Mouse (Mus musculus) cerebellum, adult 8-10 months (tissue): Measurements from ENCODE around the gene Tmem102.

Experiments used
- DNase-seq: peaks from one replicate; pipeline ENCODE4 v3.0.0; 2022

Tmem102 gene

DNA sequence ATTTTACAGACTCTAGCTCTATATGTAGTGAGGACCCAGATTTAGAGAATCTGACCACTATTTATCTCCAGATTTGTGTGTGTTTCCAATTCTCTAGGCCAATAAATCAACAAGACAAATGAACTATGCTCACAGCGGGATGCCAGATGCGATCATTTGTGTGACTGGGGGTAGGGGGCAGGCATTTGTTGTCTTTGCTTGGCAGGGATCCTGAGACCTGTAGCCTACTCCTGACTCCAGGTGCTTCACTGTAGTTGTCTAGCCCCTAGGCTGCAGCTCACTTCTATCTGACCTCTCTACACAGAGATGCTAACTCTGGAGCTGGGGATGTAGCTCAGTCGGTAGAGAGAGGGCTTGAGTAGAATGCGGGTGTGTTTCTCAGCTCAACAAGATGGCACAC lies 23.6 kb downstream of the Tmem102 start:
- no peak for DNase-seq

DNA sequence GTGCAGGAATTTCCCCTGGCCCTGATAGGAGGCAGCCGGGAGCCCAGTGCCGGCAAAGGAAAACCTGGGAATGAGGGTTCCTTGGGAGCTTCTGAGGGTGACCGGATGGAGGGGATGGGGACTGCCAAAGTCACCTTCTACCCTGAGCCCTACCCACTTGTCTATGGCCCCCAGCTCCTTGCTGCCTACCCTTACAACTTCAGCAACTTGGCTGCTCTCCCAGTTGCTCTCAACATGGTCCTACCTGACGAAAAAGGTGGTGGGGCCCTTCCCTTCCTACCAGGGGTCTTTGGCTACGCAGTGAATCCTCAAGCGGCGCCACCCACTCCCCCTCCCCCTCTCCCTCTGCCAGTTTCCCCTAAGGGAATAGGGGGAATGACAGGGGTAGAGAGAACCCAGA lies 26.4 kb downstream of the Tmem102 start:
- no peak for DNase-seq

DNA sequence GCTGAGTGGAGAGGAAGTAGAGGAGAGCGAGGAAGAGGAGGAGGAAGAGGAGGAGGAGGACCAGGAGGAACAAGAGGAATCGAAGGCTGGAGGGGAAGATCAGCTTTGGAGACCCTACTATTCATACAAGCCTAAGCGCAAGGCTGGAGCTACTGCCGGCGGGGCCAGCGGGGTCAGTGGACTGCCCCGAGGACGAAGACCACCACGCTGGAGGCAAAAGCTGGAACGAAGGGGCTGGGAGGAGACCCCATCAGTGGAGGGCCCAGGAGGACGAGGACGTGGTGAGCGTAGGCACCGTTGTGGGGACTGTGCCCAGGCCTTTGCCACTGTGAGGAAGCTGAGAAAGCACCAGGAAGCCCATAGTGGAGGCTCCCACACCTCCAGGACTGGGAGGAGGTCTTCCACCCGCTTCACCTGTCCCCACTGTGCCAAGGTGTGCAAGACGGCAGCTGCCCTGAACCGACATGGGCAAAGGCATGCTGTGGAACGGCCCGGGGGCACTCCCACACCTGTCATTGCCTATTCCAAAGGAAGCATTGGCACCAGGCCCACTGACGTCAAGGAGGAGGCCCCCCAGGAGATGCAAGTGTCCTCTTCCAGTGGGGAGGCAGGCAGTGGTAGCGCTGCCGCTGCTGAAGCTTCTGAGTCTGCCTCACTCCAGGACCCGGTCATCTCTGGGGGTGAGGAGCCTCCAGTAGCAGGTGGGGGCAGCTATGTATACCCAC lies 27.0 kb downstream of the Tmem102 start:
- DNase-seq: no peak

DNA sequence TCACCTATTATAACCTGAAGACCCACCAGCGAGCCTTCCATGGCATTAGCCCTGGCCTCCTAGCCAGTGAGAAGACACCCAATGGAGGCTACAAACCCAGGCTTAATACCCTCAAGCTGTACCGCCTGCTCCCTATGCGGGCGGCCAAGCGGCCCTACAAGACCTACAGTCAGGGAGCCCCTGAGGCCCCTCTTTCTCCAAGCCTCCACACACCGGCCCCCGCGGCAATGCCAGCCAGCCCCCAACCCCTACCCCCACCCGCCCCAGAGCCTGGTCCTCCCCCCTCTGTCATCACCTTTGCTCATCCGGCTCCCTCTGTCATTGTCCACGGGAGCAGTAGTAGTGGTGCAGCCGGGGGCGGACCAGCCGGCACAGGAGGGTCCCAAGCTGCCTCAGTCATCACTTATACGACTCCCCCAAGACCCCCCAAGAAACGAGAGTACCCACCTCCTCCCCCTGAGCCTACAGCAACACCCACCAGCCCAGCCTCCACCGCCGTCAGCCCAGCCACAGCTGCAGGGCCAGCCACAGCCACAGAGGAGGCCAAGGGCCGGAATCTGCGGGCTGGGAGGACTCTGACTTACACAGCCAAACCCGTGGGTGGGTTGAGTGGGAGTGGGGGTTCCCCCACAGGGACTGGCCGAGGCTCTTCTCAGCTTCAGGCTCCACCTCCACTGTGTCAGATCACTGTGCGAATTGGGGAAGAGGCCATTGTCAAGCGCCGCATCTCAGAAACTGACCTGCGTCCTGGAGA lies 27.7 kb downstream of the Tmem102 start:
- no peak for DNase-seq

DNA sequence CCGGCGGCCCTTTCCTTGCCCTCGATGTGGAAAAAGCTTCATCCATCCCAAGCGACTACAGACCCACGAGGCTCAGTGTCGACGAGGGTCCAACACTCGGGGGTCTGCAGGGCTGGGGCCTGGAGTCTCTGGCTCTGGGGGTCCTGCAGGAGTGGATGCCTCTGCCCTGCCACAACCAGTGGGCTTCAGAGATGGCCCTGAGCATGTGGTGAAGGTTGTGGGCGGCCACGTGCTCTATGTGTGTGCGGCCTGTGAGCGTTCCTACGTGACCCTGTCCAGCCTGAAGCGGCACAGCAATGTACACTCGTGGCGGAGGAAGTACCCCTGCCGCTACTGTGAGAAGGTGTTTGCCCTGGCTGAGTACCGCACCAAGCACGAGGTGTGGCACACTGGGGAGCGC lies 28.9 kb downstream of the Tmem102 start:
- DNase-seq: no peak

DNA sequence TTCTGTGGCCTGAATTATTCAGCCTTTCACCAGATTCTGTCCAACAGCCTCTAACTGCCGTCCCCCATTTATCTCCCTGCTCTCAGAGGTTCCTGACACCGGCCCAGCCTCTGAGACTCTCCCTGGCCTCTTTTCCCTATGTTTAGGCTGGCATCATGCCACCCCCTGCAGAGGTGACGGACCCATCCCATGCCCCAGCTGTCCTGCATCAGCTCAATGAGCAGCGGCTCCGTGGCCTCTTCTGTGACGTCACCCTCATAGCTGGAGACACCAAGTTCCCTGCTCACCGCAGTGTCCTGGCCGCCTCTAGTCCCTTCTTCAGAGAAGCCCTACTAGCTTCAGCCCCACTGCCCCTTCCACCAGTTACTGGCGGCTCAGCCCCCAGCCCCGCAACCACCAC lies 29.7 kb downstream of the Tmem102 start:
- no peak for DNase-seq

DNA sequence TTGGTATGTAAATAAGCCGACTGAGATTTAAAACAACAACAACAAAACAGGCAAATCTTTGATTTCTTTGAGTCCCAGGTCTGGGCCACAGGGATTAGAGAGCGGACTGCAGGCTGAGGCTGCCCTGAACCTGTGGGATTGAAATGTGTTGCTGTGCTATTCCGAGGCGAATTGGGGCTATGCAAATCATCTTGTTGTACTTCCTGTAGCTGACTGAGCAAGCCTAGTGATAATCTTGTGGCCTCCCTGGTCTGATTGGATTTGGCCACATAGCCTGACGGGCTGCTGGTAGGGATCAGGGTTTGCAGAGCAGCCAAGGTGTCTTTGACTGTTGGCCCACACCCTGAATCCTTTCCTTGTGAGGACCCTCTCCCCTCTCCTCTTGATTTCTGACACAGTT lies 30.5 kb downstream of the Tmem102 start:
- DNase-seq: no peak

DNA sequence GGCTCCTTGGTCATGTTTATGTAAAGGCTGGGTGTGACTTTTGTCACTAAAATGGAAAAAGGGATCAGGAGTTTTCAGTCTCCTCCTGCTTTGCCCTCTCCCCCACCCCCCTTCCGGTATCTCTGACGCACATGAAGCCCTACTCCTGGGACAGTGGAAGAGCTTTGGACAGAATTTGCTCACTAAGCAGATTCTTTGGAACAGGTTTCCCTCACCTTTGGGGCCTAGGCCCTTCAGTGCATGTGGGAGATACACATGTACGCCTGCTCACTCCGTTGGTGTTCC lies 37.9 kb downstream of the Tmem102 start:
- no peak for DNase-seq

DNA sequence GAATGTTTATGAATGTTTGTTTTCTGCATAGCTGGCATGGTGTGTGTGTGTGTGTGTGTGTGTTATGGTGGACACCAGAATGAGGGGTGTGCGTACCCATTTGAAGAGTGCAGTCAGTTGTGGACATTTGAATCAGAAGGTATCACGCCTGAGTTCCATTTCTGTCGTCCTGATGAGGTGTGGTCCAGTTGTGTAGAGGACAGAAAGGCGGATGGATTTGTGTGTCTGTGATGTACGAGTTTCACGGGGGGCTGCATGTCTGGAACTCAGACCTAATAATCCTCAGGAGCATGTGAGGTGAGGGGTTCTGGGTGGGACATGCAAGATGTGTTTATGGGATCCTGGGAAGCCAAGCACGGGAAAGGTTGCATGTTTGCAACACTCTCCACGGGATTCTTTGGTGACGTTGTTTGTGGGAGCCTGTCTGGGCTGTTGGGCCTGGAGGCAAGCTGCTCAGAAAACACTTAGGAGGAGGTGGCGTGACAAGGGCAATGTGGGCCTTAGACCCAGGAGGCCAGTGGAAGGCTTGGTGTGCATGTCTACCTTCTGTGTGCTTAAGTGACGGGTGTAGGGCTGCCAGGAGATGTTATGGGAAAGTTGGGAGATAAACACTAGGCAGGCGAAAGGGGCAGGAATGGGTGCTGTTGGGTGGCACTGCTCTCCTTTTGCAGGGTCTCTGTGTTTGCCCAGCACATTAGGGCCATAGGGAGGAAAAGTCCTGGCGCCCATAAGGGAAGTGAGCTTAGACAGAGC lies 38.4 kb downstream of the Tmem102 start:
- DNase-seq: no peak

DNA sequence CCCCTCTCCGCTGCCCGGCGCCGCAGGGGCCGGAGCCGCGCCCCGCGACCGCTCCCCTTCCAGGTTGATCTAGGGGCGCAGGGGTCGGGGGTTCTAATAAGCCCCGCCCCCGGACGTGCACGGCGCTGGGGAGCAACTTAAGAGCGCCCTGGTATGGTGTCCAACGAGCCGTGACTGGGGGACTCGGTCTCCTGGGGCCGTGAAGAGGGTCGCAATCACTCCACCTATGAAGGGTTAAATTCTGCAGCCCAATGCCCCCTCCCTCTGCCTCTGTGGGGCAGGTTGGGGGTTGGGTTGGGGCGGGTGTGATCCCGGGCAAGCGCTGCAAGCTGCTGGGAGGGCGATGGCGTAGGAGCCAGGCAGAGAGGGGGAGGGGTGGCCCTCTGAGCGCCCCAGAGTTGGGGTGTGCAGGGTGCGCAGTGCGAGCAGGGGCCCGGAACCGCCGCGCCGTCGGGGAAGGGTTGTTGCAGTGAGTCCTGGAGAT lies 39.3 kb downstream of the Tmem102 start:
- peak; percentile 76 for DNase-seq

DNA sequence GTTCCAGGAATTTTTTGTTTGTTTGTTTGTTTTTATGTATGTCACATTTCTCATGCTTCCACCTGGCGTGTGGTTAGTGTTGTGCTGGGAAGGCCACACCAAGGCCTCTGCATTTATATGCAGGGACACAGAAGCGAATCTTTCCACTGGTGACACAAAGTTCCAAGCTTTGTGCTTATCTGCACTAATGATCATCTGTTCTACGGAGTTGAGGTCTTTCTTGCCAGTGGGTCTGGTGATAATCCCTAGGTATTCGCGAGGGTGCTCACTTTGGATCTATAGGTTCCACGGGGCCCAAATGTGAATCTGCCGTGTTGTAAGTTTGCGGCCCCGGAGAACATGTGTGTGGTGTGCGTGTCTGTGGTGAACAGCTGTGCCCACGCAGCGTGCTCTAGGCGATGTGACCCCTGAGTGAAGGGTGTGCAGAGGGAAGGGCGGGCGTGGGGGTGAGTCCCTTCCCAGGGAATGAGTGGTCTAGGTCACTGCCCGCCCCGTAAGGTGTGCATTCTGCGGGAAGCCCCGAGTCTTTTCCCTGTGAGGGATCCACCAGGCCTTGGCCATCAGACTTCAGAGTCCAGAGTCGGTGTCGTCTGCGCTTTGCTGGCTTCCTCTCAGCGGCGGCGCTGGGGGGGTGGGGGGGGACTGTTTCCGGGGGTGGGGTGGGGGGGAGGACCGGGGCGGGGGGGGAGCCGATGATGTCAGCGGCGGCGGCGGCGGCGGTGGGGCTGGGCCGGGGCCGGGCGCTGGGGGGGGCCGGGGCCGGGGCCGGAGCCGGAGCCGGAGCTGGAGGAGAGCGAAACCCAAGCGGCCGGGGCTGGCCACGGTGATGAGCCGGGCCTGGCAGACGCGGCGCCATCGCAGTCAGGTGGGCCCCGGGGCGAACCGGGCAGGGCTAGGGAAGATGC lies 40.0 kb downstream of the Tmem102 start, which contains the start of gene Zbtb4:
Gene Zbtb4, plus strand, starts transcription at position 692 of the 905 bp plus-strand sequence.
- DNase-seq: peak; percentile 55

DNA sequence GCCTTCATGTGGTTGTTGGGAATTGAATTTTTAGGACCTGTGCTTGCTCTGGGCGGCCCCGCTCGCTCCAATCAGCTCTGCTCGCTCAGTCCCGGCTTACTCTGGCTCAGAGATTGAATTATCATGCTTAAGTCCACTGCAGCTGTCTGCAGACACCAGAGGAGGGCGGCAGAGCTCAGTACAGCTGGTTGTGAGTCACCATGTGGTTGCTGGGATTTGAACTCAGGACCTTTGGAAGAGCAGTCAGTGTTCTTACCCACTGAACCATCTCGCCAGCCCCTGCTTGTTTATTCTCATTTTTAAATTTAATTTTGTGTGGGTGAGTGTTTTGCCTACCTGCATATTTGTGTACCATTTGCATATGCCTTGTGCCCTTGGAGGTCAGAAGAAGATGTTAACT lies 41.9 kb downstream of the Tmem102 start:
- DNase-seq: no peak

DNA sequence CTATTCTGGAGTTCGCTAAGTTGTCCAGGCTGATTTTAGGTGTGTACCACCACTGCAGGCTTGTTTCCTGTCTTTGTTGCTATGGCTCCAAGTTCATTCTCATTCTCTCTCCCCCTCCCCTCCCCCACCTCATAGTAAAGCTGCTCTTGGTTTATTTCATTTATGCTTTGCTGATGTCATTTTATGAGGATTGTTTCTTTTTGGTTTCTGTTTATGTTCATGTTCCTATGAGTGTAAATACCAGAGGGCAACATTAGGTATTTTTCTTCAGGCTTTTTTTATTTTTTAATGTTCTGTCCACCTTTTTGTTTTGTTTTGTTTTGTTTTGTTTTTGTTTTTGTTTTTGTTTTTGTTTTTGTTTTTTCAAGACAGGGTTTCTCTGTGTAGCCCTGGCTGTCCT lies 43.6 kb downstream of the Tmem102 start, which contains the start of gene Slc35g3:
Gene Slc35g3, minus strand, starts transcription at position 101 of the 400 bp plus-strand sequence.
- no peak for DNase-seq

DNA sequence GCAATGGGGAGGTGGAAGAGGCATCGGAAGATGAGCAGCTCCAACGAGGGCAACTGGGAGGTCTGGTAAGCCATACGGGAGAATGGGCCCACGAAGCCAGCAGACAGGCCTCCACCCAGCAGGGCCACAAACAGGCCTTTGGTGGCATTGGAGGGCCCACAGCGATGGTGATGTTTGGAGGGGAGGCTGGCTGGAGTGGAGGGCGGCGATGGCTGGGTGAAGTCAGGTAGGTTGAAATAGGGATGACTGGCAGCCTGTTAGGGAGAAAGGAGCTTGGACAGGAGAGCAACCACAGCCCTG lies 44.6 kb downstream of the Tmem102 start:
- DNase-seq: peak; percentile 42

DNA sequence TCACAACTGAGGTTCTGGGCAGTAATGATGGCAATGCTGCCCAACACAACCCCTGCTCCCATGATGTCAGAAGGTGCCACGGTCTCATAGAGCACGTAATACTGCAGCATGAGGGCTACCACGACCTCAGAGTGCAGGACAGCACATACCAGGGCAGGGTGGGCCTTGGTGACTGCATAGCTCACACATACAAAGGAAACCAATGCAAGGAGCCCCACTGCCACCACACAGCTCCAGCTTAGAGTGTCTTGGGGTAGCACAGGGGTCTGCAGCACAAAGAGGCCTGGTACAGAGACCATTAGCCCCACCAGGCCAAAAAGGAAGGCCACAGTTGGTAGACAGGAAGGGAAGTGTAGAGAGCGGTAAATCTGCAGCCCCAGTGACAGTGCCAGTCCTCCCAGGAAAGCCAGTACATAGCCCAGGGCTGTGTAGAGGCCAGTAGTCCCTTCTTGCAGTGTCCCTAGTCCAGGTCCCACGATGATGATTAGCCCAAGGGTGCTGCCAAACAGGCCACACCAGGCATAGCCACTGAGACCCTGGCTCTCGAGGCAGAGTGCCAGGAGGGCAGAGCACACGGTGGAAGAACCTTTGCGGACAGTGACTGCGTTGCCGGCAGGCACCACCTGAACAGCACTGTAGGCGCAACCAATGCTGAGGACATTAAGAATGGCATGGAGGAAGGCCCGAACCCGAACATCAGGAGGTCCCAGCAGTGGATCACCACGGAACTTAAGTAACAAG lies 45.1 kb downstream of the Tmem102 start:
- peak; percentile 48 for DNase-seq

DNA sequence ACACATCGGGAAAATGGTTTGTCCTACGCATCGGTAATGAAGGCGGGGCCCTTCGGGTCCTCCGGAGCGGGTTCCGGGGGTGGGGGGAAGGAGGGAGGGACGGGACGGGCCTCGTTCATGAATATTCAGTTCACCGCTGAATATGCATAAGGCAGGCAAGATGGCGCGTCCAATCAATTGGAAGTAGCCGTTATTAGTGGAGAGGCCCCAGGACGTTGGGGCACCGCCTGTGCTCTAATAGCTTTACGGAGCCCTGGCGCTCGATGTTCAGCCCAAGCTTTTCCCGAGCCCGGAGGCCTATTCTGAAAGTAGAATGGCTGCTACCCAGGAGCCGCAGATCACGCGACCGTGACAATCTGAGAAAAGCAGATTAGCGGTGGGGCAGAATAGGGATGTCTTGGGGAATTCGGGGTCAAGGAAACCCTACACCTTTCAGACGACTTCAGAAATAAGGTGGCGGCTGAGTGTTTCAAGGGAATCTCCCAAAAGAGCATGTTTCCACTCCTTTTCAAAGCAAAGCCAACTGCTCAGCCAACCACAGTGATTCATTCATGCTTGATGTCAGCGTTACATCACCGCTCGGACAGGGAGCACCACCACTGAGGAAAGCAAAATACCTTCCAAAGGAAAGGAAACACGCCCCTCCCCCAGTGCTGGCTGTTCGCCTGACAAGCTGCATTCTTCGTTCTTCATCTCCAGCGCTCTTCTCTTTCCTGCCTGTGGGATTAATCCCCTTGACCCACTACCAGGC lies 46.3 kb downstream of the Tmem102 start:
- peak; percentile 90 for DNase-seq

DNA sequence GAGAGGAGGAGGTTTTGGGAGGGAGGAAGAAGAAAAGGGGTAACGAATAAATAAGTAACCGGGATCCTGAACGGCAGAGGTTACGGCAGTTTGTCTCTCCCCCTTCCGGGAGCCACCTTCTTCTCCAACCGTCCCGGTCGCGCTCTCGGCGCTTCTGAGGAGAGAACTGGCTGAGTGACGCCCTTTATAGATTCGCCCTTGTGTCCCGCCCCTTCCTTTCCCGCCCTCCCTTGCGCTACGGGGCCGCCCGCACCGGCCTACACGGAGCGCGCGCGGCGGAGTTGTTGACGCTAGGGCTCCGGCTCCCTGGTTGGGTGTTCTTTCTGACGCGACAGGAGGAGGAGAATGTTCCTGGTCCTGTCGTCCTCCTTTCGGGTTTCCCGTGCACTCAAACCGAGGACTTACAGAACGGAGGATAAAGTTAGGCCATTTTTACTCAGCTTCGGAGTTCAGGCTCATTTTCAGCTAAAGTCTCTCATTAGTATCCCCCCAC lies 46.9 kb downstream of the Tmem102 start, which contains the start of gene Polr2a:
Gene Polr2a, minus strand, starts transcription at position 160 of the 493 bp plus-strand sequence.
- DNase-seq: peak; percentile 97

DNA sequence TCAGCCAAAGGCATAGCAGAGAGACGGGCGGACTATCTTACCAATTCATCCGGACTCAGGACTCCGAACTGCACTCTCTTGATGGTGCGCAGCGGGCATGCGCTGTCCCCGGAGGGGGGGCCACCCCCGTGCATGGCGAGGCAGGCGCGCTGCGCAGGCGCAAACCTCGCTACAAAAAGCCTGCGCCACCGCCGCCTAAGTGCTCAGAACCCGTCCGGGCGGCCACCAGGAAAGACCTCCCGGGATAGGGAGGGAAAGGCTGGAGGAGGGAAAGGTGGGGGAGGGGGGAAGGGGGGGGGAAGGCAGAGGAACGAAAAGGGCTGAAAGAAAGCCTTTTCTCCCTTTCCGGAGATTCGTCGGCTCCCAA lies 47.4 kb downstream of the Tmem102 start:
- peak; percentile 97 for DNase-seq

DNA sequence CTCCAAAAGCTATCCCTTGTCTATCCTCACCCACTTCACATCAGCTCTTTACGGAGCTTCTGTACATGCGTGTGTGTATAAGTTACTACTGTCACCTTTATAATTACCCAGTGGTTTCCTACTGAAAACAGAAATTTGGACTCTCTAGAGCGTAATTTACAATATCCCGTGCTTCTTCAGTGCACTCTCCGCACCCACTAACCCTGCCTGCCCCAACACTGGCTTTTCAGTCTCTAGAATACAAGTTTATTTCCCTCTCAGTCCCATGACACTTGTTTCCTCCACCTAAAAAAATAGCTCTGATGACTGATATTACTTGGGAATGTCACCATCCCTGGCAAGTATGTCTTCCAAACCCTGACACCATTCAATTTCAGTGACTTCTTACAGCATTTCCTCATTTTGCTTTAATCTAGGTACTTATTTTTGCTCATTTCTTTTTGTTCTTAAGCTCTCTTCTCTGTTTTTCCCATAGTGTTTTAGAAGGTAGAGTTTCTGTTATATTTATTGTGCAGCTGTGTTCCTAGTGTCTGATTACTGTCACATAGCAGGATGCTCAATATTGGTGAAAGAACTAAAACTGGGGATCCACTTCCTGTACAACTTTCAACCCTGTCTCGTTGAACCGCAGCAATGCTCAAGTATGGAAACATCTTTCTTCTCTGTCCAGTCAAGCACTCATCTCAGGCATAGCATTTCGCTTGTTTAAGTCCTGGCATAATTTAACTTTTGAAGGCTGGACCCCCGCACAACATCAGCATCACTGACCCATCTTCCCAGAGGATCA lies 47.9 kb downstream of the Tmem102 start:
- no peak for DNase-seq

DNA sequence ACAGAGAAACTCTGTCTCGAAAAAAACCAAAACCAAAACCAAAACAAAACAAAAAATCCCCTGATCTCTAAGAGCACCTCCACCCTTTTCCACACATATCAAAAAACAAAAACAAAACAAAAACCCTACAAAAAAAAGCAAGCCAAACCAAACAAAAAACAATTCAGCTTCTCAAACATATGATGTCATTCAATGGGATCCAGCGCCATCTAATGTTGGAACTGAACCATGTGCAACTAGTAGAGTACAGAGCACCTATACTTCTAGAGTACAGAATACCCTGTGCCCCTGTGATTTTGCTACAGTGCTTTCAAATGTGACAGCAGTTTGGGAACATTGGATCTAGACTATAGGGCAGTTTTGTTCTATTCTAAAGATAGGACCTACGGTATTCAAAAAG lies 50.7 kb downstream of the Tmem102 start:
- peak; percentile 49 for DNase-seq
